Mouse (Mus musculus): ENCODE data around the gene Klk1b5.
"Not testable (repeated sequence)": the region's sequence is repeated elsewhere in the genome, so short reads cannot be mapped to it uniquely, and the experiment has no call there.

The Klk1b5 gene

DNA sequence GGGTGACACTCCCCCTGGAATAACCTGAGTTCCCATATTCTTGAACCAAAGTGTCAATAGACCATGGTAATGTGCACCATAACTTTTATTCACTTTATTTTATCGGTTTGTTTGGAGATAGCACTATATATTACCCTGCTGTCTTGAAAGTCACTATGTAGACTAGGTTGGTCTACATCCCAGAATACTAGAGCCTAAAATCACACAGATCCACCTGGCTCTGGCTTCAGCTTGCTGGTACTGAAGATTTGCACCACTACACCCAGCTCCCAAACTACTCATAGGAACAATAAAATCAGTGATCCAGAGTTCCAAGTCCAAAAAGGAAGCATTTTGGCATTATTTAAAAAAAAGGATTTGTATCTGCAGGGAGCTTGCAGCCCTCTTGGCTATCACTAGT lies at the start of gene Klk1b5:
Klk1b5 (plus strand) TSS at position 301 of the 400 bp plus-strand sequence.
- DNase-seq: no peak

DNA sequence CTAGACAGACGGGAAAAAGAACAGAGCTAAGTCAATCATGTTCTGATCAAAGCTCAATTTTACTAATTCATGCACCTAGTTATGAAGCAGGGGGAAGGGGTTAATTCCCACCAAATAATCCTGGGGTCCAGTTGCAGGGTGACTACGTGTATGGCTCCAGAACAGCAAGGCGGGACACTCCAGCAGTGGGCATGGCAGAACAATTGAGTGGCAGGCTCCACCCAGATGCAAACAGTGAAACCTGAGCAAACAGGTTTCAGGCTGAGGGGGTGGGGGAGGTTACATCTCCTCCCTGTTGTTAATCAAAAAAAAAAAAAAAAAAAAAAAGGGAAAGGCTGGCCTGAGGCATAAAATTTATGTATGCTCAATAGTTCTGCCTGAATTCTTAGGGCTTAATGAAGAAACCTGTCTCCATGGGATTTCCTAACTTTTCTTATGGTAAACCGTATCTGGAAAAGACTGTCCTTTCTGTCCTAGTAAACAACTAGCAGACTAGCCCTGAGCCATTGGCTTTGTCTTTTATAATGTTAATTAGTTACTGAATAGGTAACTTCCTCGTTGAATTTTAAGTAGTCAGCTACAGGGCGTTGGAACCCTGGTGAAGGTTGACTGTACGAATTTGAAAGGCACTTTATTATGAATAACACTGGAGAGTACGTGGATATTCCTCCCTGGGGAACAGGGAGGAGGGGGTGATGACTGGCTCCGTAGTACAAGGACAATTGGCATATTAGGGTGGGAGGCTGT lies 36.3 kb upstream of the Klk1b5 start:
- DNase-seq: no peak

DNA sequence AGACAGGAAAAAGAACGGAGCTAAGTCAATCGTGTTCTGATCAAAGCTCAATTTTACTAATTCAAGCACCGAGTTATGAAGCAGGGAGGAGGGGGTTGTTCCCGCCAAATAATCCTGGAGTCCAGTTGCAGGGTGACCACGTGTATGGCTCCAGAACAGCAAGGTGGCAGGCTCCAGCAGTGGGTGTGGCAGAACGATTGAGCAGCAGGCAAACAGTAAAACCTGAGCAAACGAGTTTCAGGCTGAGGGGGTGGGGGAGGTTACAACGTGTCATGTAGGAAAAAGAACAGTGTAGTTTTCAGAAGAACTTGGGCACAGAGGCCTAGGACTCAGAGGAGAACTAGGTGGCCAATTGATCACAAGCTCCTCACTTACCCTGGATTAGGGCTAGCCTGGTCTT lies 29.2 kb upstream of the Klk1b5 start:
- not testable (repeated sequence) for DNase-seq

DNA sequence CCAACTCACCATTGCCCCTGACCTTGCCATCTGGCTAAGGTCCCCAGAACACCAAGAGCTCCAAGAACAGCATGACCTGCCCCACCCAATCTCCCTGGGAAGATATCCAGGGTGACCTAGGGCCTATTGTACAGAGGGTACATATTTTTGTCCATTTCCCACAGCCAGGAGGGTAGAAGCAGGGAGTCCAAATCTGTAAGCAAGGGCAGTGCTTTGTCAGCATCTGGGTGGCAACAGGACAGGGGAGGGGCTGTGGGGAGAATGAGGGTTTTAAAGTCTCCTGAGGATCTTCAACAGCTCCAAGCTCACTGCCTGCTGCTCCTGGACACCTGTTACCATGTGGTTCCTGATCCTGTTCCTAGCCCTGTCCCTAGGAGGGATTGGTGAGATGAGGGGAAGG lies 27.8 kb upstream of the Klk1b5 start, which contains the start of gene Klk1b24:
Klk1b24 (plus strand) TSS at position 301 of the 400 bp plus-strand sequence.
- not testable (repeated sequence) for DNase-seq

DNA sequence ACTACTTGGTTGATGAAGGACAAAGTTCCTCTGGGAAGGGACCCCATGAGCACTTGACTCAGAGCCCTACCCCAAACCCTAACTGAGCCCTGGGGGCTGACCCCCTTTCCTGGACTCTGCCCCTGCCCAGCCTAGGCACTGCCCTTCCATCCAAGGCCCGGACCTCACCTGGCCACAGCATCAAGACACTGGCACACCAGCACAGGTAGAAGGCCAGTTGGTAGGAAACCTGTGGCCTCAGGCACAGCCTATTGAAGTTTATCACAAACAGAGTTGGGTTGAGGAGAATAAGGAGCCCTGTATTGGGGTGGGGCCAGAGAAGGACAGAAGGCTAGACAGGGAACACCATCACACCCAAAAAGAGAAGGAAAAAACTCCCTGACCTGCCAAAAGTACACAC lies 22.3 kb upstream of the Klk1b5 start:
- DNase-seq: not testable (repeated sequence)

DNA sequence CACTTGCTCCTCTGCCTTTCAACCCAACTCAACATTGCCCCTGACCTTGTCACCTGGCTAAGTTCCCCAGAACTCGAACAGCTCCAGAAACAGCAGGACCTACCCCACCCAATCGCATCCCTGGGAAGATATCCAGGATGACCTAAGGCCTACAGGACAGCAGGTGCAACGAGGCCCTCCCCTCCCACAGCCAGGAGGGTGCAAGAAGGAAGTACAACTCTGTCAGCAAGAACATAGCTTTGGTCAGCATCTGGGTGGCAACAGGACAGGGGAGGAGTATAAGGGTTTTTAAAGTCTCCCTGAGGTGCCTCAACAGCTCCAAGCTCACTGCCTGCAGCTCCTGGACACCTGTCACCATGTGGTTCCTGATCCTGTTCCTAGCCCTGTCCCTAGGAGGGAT lies 17.9 kb upstream of the Klk1b5 start, which contains the start of gene Klk1b3:
Klk1b3 (plus strand) TSS at position 301 of the 400 bp plus-strand sequence.
- DNase-seq: no peak

DNA sequence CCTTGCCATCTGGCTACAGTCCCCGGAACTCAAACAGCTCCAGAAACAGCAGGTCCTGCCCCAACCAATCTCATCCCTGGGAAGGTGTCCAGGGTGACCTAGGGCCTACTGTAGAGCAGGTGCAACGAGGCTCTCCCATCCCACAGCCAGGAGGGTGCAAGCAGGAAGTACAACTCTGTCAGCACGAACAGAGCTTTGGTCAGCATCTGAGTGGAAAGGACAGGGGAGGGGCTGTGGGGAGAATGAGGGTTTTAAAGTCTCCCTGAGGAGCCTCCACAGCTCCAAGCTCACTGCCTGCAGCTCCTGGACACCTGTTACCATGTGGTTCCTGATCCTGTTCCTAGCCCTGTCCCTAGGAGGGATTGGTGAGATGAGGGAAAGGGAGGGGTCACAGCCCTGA lies 8.6 kb upstream of the Klk1b5 start, which contains the start of gene Klk1b4:
Klk1b4 (plus strand) TSS at position 301 of the 400 bp plus-strand sequence.
- not testable (repeated sequence) for DNase-seq

DNA sequence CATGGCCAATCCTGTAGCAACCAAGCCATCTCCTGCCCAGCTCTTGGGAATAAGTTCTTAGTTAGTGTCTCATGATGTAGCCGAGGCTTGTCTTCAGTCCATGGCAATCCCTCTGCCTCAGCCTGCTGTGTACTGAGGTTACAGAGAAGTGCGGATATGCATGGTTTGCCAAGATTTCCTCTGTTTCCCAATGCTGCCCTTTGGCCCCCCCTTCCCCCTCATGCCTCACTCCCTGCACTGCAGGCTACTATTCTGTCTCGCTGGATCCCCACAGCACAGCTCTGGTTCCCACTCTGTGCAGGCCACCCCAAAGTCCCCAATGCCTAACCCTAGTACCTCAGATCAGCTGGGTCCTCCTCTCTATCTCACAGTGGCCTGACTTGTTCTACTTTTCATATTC lies 7.4 kb upstream of the Klk1b5 start:
- DNase-seq: no peak

DNA sequence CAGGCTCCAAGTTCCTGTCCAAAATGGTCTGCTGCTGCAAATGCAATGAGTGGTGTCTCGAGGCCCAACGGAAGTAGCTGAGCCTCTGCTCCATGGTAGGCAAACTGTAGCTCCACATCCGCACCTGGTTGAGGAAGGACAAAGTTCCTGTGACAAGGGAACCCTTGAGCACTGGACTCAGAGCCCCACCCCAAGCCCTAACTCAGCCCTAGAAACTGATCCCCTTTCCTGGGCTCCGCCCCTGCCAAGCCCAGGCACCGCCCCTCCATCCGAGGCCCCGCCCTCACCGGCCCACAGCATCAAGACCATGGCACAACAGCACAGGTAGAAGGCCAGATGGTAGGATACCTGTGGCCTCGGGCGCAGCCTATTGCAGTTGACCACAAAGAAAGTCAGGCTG lies 5.9 kb downstream of the Klk1b5 start:
- DNase-seq: not testable (repeated sequence)

DNA sequence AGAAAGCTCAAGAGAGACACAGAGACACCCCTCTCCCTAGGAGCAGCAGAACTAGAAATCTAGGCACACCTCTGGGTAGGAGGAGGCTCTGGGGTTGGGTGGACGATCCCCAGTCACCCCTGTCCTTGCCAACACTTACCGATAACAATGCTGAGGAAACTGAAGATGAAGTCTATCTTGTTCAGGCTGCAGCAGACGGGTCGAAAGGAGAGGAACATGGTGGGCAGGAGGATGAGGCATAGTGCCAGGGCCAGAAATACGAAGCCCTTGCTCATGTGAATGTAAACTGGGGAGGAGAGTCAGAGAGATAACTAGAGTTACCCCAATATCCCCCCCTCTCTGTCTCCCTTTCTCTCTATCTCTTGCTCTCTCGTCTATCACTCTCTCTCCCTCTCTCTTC lies 6.6 kb downstream of the Klk1b5 start:
- not testable (repeated sequence) for DNase-seq

DNA sequence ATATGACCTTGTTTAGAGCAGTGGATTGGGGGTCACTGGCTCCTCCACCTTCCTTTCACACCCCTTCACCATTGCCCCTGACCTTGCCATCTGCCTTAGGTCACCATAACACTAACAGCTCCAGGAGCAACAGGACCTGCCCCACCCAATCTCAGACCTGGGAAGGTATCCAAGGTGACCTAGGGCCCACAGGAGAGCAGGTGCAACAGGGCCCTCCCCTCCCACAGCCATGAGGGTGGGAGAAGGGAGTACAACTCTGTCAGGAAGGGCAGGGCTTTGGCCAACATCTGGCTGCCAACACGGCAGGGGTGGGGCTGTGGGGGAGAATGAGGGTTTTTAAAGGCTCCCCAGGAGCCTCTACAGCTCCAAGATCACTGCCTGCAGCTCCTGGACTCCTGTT lies 9.3 kb downstream of the Klk1b5 start, which contains the start of gene Klk1:
Klk1 (plus strand) TSS at position 285 of the 400 bp plus-strand sequence.
- no peak for DNase-seq

DNA sequence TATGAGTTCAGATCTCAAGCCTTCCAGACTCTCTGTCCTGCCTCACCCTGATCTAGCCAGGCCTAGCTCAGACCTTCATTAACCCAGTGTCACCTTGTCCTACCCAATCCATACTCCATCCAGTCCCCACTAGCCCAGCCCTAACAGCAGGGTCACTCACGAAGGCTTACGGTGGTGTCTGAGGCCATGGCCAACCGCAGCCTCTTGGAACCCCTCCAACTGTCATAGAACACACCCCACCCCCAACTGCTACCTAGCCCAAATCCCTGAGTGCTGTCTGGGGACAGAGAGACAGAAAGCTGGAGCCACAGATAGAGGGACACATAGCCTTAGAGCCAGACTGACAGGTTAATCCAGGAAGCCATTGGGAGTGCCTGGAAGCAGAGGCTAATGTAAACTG lies 20.2 kb downstream of the Klk1b5 start, which contains the start of gene Gm36864:
Gm36864 (plus strand) TSS at position 269 of the 400 bp plus-strand sequence.
- DNase-seq: no peak

DNA sequence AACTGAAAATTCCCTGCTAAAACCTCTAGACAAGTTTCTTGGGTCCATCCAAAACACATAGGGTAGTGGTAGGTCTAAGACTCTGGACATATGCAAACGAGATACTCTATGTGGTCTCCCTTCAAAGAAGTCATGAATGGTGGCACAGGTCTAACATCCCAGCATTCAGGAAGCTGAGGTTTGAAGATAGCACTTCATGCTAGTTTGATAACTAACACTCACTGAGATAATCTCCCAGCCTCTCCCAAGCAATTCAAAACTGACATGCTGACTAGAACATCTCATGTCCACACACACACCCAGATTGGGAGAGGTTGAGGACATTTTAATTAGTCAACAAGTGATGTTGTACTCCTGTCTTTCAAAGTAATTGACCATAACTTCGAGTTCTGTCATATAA lies 24.2 kb downstream of the Klk1b5 start:
- DNase-seq: no peak

DNA sequence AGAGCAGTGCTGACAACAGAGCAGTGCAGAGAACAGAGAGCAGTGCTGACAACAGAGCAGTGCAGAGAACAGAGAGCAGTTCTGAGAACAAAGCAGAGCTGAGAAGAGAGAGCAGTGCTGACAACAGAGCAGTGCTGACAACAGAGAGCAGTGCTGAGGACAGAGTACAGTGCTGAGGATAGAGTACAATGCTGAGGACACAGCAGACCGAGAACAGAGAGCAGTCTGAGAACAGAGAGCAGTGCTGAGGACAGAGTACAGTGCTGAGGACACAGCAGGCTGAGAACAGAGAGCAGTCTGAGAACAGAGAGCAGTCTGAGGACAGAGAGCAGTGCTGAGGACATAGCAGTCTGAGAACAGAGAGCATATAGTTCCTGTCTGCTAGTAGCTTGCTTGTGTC lies 25.0 kb downstream of the Klk1b5 start:
- no peak for DNase-seq

DNA sequence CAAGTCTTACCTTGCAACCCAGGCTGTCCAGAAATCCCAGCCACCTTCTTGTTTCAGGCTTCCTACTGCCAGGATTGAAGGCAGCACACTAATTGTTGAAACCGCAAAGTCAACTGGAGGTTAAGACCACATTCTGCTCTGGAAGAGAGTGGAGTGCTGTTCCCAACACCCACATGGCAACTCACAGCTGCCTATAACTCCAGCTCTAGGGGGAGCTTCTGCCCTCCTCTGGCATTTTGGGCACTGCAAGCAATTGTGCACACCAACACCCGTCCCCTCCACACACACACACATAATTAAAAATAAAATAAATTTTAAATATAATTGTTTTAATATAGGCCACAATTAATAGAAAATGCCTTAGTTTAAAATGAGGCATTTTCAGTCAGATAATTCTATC lies 25.4 kb downstream of the Klk1b5 start:
- DNase-seq: no peak

DNA sequence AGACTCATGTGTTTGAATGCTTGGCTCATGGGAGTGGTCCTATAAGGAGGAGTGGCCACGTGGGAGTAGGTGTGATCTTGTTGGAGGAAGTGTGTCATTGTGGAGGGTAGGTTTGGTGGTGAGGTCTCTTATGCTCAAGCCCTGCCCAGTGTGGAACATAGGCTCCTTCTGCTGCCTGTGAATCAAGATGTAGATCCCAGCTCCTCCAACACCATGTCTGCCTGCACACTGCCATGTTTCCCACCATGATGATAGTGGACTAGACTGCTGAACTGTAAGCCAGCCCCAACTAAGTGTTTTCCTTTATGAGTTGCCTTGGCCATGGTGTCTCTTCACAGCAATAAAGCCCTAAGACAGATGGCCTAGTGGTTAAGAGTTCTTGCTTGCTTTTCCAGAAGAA lies 28.3 kb downstream of the Klk1b5 start:
- peak; percentile 25 for DNase-seq

DNA sequence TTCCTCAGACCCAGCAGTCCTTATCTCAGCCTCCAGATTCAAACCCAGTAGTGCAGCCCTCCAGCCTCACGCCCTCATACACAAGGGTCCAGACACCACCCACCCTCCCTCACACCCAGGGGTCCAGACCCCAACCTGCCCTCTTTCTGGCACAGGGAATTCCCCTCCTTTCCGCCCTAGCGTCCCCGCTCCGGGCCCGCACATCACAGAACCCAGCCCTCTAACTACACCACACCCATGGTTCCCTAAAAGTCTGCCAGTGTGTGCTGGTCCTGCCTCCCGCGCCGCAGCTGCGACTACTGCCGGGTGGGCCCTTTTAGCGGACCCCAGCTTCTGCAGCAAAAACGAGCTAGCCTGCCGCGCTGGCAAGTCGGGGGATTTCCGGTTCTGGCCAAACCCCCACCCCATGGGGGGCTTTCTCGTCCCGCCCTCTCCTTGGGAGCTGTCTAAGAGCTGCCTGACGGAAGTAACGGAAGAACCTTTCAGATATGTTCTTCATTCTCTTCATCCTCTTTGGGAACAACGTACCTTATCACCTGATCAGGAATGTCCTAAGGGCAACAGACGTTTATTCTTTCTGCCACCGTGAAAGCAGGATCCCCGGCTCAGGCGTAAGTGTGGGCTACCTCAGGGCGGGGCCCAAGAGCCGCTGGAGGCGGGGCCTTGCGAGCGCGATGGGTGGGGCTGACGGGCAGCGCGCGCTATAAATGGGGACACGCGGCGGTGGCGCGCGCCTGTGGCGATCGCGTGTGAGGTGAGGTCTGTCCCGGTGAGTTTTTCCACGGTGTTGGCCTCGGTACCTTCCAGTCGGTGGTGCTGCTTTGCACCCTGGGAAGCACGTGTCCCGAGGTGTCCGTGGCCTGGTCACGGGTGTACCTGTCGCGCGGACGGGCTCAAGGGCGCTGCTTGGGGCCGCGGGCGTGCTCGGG lies 30.6 kb downstream of the Klk1b5 start, which contains the start of the genes 1700028J19Rik and 2410002F23Rik:
1700028J19Rik (minus strand) TSS at position 641 of the 929 bp plus-strand sequence.
2410002F23Rik (plus strand) TSS at position 668 of the 929 bp plus-strand sequence.
- peak; percentile 93 for DNase-seq

DNA sequence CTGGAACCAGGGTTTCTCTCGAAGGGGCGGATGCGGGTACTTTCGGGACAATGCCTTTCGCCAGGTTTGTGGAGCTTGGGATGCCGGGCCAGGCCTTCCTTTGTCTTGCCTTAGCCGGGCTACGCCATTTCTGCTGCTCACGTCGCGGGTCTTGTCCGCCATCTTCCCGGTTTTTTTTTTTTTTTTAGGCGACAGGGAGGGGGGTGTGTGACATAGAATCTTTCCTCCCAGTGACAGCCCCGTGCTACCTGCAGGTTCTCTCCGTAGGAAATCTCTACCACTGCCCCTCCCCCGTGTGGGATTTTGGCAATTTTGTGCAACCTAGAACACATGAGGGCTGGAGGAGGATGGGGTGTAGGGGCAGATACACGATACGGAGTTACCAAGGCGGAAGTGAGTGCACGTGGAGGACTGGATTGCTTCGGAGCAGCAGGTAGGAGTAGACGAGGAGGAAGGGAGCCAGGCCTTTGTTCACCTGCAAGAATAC lies 31.3 kb downstream of the Klk1b5 start:
- peak; percentile 84 for DNase-seq

DNA sequence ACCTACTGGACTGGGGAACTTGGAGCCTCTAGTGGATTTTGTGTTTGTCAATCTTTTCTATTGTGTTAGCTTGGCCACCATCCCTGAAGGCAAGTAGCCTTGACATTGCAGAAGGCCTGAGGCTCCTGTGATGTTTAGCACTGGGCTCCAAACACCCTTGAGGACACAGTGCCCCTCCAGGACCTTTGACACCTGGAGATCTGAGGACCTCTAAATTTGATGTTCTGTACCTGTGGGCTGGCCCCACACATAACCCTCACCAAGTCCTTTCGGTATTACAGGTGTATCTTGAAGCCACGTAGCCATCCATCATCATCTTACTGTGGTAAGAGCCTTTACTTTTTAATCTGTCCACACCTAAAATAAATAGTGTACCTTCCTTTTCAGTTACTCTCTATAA lies 32.2 kb downstream of the Klk1b5 start:
- no peak for DNase-seq

DNA sequence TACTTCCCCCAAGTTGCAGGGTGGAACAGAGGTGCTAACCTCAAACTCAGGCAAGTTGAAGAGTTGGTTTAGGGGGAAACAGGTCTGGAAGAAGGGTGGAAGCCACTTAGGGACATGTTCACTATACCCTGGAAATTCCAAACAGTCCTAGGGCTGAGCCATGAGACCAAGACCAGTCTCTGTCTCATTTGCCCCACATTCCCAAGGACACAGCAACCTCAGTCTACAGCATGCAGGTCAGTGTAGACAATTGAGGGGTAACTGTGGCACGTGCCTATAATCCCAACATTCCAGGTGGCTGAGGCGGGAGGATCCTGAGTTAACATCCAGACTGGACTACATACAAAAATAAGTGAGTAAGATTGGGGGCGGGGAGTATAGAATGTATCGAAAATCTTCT lies 33.5 kb downstream of the Klk1b5 start:
- no peak for DNase-seq

DNA sequence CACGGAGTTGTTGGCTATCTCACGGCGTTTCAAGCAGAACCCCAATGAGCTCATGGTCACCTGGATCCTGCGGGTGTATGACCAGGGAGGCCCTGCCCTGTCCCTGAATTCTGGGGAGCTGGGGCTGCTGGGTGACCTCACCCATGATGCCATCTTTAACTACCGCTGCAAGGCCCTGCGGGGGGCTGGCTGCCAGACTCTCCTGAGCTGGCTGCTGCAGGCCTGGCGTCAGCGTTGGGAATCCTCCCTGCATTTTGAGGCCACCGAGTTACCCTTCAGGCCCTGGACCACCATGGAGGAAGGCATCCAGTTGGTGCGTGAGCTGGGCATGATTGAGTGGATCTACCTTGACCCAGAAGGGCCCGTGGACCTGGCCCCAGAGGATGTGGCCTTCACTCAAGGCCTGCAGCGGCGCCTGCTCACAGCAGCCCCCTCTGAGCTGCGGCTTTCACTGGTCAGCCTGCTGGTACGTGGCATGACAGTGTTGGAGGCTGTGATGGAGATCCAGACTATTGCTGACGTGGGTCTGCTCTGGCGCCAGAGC lies 35.1 kb downstream of the Klk1b5 start:
- not testable (repeated sequence) for DNase-seq

DNA sequence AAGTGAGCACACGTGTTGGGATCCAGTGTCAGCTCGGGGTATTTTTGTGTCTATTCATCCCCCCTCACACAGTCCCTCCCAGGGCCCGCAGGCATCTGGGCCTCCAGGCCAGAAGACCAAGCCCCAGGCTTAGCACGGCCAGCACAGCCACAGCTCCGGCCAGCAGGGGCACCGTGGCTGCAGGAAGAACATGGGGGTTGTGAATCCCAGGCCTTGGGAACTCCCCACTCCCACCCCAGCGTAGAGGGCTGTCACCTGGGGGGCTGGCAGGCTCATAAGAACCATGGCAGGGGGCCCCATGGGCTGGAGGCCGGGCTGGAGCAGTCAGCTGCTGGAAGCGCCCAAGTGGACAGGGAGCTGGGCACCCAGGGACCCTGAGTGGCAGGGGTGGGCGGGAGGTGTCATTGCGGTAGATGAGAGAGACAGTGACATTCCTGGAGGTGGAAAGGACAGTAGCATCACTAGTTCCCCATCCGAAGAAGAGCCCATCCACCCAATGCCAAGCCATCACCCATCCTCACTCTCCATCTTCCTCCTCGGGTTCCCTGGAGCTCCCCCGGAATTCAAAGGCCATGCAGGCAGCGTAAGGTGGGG lies 37.4 kb downstream of the Klk1b5 start:
- no peak for DNase-seq

Measured in cerebellum, adult 9-11 months (tissue).